Mouse (Mus musculus) G1E (cell line): ENCODE results near the gene Mphosph9.

Experiments used
- CTCF ChIP-seq: IDR thresholded peaks from 2 replicates; pipeline ENCODE4 v1.5.1; 2012; ENCODE audit warnings: low read depth, low read length, inconsistent platforms, mixed read lengths
- GATA1 ChIP-seq: IDR thresholded peaks from 2 replicates; pipeline ENCODE4 v1.6.1; 2012; ENCODE audit warnings: borderline replicate concordance, low read length, inconsistent platforms, mixed read lengths
- TAL1 ChIP-seq: conservative IDR thresholded peaks from 2 replicates; pipeline ENCODE4 v1.6.1; 2012; ENCODE audit warnings: low read depth, low read length, inconsistent platforms, mixed read lengths

- no peak for TF ChIP-seq GATA1
- TF ChIP-seq CTCF = no peak
- TF ChIP-seq TAL1 = no peak
Measured at GRCm38 (mm10) chr5:124266821-124267220, 61.0 kb downstream of the Mphosph9 start.
